Mouse (Mus musculus): ENCODE data around the gene Cpa5.

DNA sequence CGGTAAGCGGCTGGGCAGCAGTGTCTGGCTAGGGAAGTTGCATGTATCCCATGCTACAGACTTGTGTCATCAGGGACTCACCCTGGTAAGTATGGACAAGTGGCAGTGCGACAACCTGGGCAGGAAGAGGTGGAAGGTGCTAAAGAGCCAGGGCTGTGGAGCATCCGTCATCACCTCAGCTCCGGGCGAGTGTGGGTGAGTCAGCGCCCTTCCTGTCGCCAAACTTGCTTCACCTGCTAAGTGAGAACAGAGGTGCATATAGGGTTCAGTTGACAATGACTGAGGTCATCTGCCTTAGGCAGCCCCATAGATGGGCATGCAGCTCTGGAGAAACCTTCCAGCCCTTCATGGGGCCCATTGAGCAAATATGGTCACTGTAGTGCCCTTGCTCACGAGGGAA is 14.0 kb downstream of the Cpa5 start:
- TF ChIP-seq ETS1 (IDR thresholded peaks at IDR 0.05; ENCODE audit: low read depth, low read length) (no peak), NELFE (IDR thresholded peaks at IDR 0.05; ENCODE audit: low read depth, low read length) (no peak), CTCF (IDR thresholded peaks at IDR 0.05 in 2 of 3, conservative IDR thresholded peaks at IDR 0.05 in 1 of 3; ENCODE audit: control insufficient read depth in 1 of 3, insufficient read depth in 1 of 3, low read depth in 2 of 3, low read length in 3 of 3, poor library complexity in 1 of 3, severe bottlenecking in 1 of 3) (no peak)
